Mouse (Mus musculus): ENCODE measurements around the gene Gm49601. TPM values are rescaled to one million over a fixed set of nuclear protein-coding genes. Genes with fewer than 3 reads are reported as not detected.

Gm49601 gene
- polyA plus RNA-seq, 2 experiments: 2.7 to 42.9 TPM

DNA sequence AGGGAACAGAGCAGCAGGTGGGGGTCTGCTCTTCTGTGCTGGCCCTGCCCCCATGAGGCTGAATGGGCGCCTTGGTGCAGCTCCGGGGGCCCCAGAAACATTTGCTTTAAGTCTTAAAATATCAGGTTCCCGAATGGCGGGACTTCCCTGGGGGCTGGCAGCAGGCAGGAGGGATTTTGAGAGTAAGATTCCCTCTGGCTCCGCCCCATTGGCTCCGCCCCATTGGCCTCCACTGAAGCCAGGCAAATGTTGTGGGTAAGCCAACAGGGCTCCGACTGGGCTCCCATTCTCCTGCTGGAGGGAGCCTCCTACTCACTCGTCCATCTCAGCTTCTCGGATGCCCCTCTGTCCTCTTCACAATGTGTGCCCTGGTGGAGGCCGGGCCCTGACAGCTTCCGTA is 18.0 kb downstream of the Gm49601 start:
- ATAC-seq (ENCODE audit: low FRiP score, low read depth): peak; percentile 27

DNA sequence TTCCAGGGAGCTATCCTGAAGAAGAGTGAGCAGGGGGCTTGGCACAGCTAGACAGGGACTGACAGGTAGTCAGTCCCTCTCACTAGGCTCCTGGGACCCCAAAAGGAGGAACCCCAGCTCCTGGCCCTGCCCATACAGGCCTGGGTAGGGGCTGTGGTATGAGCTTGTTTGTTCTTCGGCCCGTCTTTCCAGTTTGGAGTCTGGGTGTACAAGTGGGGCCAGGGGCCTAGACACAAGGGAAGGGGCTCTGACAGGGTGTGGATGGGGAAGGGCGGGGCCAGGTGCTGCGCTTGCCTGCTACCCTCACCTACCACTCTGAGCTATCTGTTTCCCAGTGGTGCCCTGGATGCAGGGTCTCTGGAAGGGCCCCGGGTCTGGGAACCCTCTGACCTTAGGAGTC is 20.5 kb downstream of the Gm49601 start:
- TF ChIP-seq POLR2A (IDR thresholded peaks at IDR 0.05; ENCODE audit: borderline replicate concordance, extremely low read depth, insufficient read depth, insufficient read length): no peak
- no peak overlapping the region for H3K9ac ChIP-seq (ENCODE audit: low read depth, low read length, severe bottlenecking)
- no peak for DNase-seq (ENCODE audit: low spot score)
- no peak overlapping the region for H3K4me3 ChIP-seq (replicated peaks; ENCODE audit: low read length)
- H3K36me3 ChIP-seq (ENCODE audit: control insufficient read depth, insufficient read depth, low read length): no peaks in the 10 kb centered on the region
- H3K4me1 ChIP-seq (ENCODE audit: control insufficient read depth, insufficient read depth, low read length): peaks cover 13% of the 10 kb centered on the region; the same call in 1 of the 2 replicates
- no peaks in the 10 kb centered on the region for H3K9me3 ChIP-seq (ENCODE audit: control insufficient read depth, low read length)
- no peak overlapping the region for H3K4me2 ChIP-seq (replicated peaks; ENCODE audit: low read depth, low read length, severe bottlenecking)
- no peak overlapping the region for H3K27ac ChIP-seq (replicated peaks; ENCODE audit: low read depth, low read length)
- H3K27me3 ChIP-seq (ENCODE audit: control insufficient read depth, insufficient read depth, low read length): no peaks in the 10 kb centered on the region
- 91% methylated on average over 5 of the region's 5 CpGs for WGBS
- no peak for ATAC-seq (ENCODE audit: low FRiP score, low read depth)

More for the DNA sequence above, 18.0 kb downstream of the Gm49601 start:
- Histone ChIP-seq H3K9ac (ENCODE audit: low read depth, low read length, severe bottlenecking) (no peak overlapping the region), H3K9me3 (ENCODE audit: control insufficient read depth, low read length) (no peaks in the 10 kb centered on the region), H3K4me3 (replicated peaks; ENCODE audit: low read length) (no peak overlapping the region), H3K4me2 (replicated peaks; ENCODE audit: low read depth, low read length, severe bottlenecking) (no peak overlapping the region), H3K27ac (replicated peaks; ENCODE audit: low read depth, low read length) (no peak overlapping the region), H3K27me3 (ENCODE audit: control insufficient read depth, insufficient read depth, low read length) (no peaks in the 10 kb centered on the region; the same call in 1 of the 2 replicates), H3K36me3 (ENCODE audit: control insufficient read depth, insufficient read depth, low read length) (no peaks in the 10 kb centered on the region), H3K4me1 (ENCODE audit: control insufficient read depth, insufficient read depth, low read length) (peaks cover 13% of the 10 kb centered on the region; the same call in 1 of the 2 replicates)
- no peak for TF ChIP-seq POLR2A (IDR thresholded peaks at IDR 0.05; ENCODE audit: borderline replicate concordance, extremely low read depth, insufficient read depth, insufficient read length)
- DNase-seq (ENCODE audit: low spot score): peak; percentile 55
- 12% methylated on average over 11 of the region's 11 CpGs for WGBS

DNA sequence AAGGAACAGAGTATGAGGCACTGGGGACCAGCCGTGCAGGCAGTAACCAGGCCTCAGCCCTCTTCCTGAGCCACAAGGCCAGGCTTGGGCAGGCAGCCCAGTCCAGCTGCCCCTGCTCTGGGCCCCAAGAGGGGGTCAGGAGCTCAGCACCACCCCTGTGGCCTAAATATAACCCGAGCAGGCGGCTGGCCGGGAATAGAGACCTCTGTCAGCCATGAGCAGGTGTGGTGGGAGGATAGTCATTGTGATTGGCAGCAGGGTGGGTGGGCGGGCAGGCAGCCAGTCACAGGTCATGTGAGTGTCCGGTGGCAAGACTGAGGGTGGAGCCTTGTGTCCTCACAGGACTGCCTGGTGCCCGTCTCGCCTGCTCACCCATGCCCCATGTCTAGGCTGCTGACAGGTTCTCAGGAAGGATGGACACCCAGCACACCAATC is 21.9 kb downstream of the Gm49601 start:
- no peaks in the 10 kb centered on the region for H3K36me3 ChIP-seq (ENCODE audit: control insufficient read depth, insufficient read depth, low read length)
- no peak overlapping the region for H3K4me2 ChIP-seq (replicated peaks; ENCODE audit: low read depth, low read length, severe bottlenecking)
- DNase-seq (ENCODE audit: low spot score) (no peak), ATAC-seq (ENCODE audit: low FRiP score, low read depth) (peak; percentile 69)
- TF ChIP-seq POLR2A (IDR thresholded peaks at IDR 0.05; ENCODE audit: borderline replicate concordance, extremely low read depth, insufficient read depth, insufficient read length): no peak
- peak overlapping the region; percentile 40 for H3K9ac ChIP-seq (ENCODE audit: low read depth, low read length, severe bottlenecking)
- H3K4me1 ChIP-seq (ENCODE audit: control insufficient read depth, insufficient read depth, low read length): peaks cover 13% of the 10 kb centered on the region; the same call in 1 of the 2 replicates
- peak overlapping the region; percentile 68; the same call in 1 of the 2 replicates for H3K27ac ChIP-seq (replicated peaks; ENCODE audit: low read depth, low read length)
- 41% methylated on average over 8 of the region's 8 CpGs for WGBS
- H3K4me3 ChIP-seq (replicated peaks; ENCODE audit: low read length): no peak overlapping the region
- H3K27me3 ChIP-seq (ENCODE audit: control insufficient read depth, insufficient read depth, low read length): no peaks in the 10 kb centered on the region
- H3K9me3 ChIP-seq (ENCODE audit: control insufficient read depth, low read length): no peaks in the 10 kb centered on the region

DNA sequence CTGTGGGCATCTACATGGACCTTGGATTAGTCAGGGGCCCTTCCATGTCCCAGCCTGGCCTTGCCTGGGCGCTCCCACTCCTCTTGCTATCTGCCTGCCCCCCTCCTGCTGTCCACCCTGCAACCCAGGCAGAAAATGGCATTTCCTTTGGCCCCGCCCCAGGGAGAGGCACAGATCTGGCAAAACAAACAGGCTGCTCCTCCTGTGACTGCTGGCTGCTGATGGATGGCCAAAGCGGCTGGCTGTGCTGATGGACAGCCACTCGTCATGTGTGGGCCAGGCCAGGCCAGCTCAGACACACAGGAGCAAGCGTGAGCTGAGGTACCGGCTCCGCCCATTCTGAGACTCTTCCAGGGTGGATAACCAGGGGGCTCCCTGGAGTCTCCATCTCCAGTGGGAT is 24.8 kb downstream of the Gm49601 start:
- 65% methylated on average over 7 of the region's 7 CpGs for WGBS
- Histone ChIP-seq H3K4me3 (replicated peaks; ENCODE audit: low read length) (no peak overlapping the region), H3K36me3 (ENCODE audit: control insufficient read depth, insufficient read depth, low read length) (no peaks in the 10 kb centered on the region), H3K27ac (replicated peaks; ENCODE audit: low read depth, low read length) (no peak overlapping the region), H3K9me3 (ENCODE audit: control insufficient read depth, low read length) (no peaks in the 10 kb centered on the region), H3K4me2 (replicated peaks; ENCODE audit: low read depth, low read length, severe bottlenecking) (no peak overlapping the region), H3K9ac (ENCODE audit: low read depth, low read length, severe bottlenecking) (no peak overlapping the region), H3K27me3 (ENCODE audit: control insufficient read depth, insufficient read depth, low read length) (no peaks in the 10 kb centered on the region), H3K4me1 (ENCODE audit: control insufficient read depth, insufficient read depth, low read length) (peaks cover 11% of the 10 kb centered on the region; the same call in 1 of the 2 replicates)
- no peak for DNase-seq (ENCODE audit: low spot score)
- no peak for TF ChIP-seq POLR2A (IDR thresholded peaks at IDR 0.05; ENCODE audit: borderline replicate concordance, extremely low read depth, insufficient read depth, insufficient read length)
- ATAC-seq (ENCODE audit: low FRiP score, low read depth): no peak

DNA sequence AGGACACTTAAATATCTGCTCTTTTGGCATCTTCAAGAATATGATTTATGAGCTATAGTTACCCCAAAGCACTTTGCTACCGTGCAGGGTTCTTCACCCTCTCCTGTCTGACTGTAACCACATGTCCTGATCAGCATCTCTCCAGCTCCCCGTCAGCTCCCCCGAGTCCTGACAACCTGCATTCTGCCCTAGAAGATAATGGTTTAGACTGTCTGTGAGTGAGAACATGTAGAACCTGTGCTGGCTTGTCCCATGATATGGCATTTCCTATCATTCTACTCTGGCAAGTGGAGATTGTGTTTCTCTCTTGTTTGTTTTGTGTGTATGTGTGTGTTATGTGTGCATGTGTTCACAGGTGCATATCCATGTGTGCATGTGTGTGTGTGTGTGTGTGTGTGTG is 28.2 kb downstream of the Gm49601 start:
- Histone ChIP-seq H3K27ac (replicated peaks; ENCODE audit: low read depth, low read length) (no peak overlapping the region), H3K4me3 (replicated peaks; ENCODE audit: low read length) (no peak overlapping the region), H3K27me3 (ENCODE audit: control insufficient read depth, insufficient read depth, low read length) (peaks cover 10% of the 10 kb centered on the region; the same call in 1 of the 2 replicates), H3K4me1 (ENCODE audit: control insufficient read depth, insufficient read depth, low read length) (no peaks in the 10 kb centered on the region), H3K9me3 (ENCODE audit: control insufficient read depth, low read length) (no peaks in the 10 kb centered on the region), H3K4me2 (replicated peaks; ENCODE audit: low read depth, low read length, severe bottlenecking) (no peak overlapping the region), H3K9ac (ENCODE audit: low read depth, low read length, severe bottlenecking) (no peak overlapping the region), H3K36me3 (ENCODE audit: control insufficient read depth, insufficient read depth, low read length) (no peaks in the 10 kb centered on the region)
- 63% methylated on average over 3 of the region's 3 CpGs for WGBS
- ATAC-seq (ENCODE audit: low FRiP score, low read depth) (no peak), DNase-seq (ENCODE audit: low spot score) (no peak)
- no peak for TF ChIP-seq POLR2A (IDR thresholded peaks at IDR 0.05; ENCODE audit: borderline replicate concordance, extremely low read depth, insufficient read depth, insufficient read length)
